Mouse (Mus musculus): ENCODE data around the gene Gstp1.
"Not testable (repeated sequence)": the region's sequence is repeated elsewhere in the genome, so short reads cannot be mapped to it uniquely, and the experiment has no call there.

Gene Gstp1

DNA sequence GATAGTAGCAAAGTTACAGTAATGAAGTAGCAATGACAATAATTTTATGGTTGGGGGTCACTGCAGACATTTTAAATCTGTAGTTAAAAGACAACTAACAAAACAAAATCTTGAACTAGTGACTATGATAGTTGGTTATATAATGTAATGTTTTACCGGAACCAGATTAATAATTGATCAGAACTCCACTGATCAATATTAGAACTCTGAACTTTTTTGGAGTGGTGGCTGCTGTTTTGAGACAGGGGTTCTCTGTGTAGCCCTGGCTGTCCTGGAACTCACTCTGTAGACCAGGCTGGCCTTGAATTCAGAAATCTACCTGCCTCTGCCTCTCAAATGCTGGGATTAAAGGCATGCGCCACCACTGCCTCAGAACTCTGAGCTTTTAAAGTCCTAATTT lies 30.5 kb upstream of the Gstp1 start:
- ChIA-PET CTCF (interaction anchor here in 2 of 4 experiments (0.9 to 2.2 kb wide), 4 partner anchors 10 to 16 kb away, joined by 3 to 6 read pairs (median 4); no protein-coding TSS in a partner anchor), POLR2A (interaction anchor here in 3 of 4 experiments (0.9 to 2.7 kb wide), 13 partner anchors 9 to 162 kb away, joined by 3 to 13 read pairs (median 4); partner anchors contain the start of genes Cabp2 (in 1 of the 3), Cdk2ap2 (in 1 of the 3), Gstp3 (in 1 of the 3) and Rad9a (in 1 of the 3))

DNA sequence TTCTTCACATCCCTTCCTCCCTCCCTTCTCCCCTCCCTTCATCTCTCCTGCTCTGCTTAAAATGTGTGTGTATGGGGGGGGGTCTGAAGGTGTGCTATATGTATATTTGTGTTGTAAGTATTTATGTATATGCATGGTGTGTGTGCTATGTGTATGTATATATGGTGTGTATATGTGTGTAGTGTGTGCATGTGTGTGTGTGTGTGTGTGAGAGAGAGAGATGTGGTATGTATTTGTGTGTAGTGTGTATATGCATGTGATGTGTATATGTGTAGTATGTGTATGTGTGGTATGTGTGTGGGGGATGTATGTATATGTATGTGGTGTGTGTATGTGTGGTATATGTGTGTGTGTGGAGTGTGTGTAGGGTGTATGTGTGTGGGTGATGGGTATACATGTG lies 29.1 kb upstream of the Gstp1 start:
- ChIA-PET POLR2A (interaction anchor here in 2 of 4 experiments (1.5 to 2.7 kb wide), 3 partner anchors 10 to 24 kb away, joined by 4 to 13 read pairs (median 8); no protein-coding TSS in a partner anchor), CTCF (interaction anchor here in 1 of 4 experiments (1.2 kb wide), 1 partner anchor 8 kb away, joined by 3 read pairs; no protein-coding TSS in a partner anchor)

DNA sequence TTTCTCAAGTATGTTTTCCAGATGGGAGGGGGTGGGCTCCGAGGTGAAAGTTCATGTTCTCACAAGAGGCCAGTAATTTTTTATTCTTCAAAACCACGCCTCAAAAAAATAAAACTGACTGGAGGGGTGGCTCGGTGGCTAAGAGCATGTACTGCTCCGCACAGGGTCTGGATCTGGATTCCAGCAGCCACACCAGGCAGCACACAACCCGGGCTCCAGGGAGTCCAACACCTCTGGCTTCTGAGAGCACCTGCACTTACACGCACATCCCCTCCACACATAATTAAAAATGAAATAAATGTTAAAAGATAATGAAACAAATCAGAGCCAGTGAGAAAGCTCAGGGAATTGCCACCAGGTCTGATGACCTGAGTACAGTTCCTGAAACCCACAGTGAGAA lies 28.5 kb upstream of the Gstp1 start:
- ChIA-PET POLR2A (no interaction called here), CTCF (no interaction called here)

DNA sequence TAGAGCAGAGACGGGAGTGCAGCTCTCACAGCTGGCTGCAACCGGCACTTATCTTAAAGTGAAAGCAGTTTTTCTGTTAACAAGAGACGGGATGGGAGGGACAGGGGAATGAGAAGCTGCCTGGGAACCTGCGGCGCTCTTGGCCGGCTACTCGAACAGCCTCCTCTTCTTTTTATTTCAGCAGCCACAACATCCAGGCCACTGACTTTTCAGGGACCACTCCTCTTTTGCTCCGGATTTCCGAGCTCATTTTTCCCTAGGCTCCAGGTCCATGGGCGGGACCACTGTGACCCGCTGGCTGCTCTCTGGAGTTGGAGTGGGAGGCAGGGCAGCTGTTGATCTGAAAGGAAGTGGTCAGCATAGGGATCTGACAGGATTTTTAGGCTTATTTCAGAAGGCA lies 26.7 kb upstream of the Gstp1 start:
- CTCF ChIA-PET, POLR2A ChIA-PET: not testable (repeated sequence)

DNA sequence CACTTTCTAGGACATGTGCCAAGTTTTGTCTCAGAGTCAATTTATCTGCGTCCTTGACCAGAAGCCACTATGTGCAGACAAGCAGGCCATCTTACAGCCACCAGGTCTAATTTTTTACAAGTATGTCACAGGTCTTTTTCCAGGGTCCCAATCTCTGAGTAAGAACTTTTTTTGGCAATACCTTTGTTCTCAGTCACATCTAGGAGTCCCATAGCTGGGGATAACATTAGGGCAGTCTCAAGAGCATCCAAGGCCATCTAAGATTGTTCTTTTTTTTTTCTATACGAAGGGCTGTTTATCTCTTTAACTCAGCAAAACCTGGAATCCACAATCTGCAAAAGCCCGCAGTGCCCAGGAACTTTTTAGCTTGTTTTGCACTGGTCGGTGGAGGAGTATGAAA lies 25.6 kb upstream of the Gstp1 start:
- CTCF ChIA-PET, POLR2A ChIA-PET: not testable (repeated sequence)

DNA sequence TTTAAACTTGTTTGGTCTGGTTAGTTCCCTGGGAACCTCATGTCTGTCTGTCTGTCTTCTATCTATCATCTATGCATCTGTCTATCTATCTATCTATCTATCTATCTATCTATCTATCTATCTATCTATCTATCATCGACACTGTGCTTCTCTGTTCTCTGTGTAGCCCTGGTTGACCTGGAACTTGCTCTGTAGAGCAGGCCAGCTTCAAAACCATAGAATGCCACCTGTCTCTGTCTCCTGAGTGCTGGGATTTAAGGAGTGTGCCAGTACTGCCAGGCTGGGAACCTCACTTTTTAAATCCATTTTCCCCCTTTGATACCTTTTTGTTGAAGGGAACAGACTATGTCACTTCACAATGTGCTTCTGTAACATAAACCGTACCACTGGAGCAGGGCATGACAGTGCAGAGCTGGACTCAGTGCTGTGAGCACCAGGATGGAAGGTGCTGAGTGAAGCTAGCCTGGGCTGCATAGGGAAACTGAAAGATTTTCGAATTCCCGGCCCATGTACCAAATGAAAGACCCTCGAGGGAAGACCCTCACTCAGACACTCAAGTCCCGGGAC lies 23.2 kb upstream of the Gstp1 start:
- POLR2A ChIA-PET = interaction anchor here in 2 of 4 experiments (1.1 to 6.3 kb wide), 5 partner anchors 9 to 36 kb away, joined by 3 to 109 read pairs (median 4); partner anchors contain the start of genes Gstp2 (in 2 of the 2) and Cdk2ap2 (in 1 of the 2)
- CTCF ChIA-PET = interaction anchor here in 3 of 4 experiments (0.6 to 1.6 kb wide), 6 partner anchors 9 to 767 kb away, joined by 3 to 7 read pairs (median 4); no protein-coding TSS in a partner anchor

DNA sequence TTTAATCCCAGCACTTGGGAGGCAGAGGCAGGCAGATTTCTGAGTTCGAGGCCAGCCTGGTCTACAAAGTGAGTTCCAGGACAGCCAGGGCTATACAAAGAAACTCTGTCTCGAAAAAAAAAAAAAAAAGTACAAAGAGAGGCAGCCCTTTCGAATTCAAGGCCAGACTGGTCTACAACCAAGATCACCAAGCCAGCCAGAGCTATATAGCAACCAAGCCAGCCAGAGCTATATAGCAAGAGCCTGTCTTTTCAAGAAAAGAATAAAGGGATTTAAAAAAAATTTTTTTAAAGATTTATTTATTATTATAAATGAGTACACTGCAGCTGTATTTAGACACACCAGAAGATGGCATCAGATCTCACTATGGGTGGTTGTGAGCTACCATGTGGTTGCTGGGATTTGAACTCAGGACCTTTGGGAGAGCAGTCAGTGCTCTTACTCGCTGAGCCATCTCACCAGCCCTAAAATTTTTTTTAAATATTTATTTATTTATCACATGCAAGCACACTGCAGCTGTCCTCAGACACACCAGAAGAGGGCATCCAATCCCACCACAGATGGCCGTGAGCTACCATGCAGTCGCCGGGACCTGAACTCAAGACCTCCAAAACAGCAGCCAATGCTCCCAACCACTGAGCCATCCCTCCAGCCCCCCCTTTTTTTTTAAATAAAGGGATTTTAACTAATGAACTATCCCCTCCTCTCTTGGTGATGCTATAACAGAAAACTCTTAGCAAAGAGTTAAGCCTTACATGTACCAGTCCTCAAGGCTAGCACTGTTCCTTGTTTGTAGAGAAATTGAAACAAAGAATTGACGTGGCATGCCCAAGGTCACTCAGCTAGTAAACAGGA lies 22.5 kb upstream of the Gstp1 start:
- POLR2A ChIA-PET = interaction anchor here (0.7 to 6.4 kb wide), 15 partner anchors 8 to 375 kb away, joined by 3 to 109 read pairs (median 4); partner anchors contain the start of genes Gstp2 (in 2 of the 4), Acy3 (in 1 of the 4), Cdk2ap2 (in 1 of the 4) and Gstp1 (in 1 of the 4)
- CTCF ChIA-PET = interaction anchor here in 2 of 4 experiments (0.6 to 1.6 kb wide), 5 partner anchors 8 to 766 kb away, joined by 3 to 7 read pairs (median 4); no protein-coding TSS in a partner anchor

DNA sequence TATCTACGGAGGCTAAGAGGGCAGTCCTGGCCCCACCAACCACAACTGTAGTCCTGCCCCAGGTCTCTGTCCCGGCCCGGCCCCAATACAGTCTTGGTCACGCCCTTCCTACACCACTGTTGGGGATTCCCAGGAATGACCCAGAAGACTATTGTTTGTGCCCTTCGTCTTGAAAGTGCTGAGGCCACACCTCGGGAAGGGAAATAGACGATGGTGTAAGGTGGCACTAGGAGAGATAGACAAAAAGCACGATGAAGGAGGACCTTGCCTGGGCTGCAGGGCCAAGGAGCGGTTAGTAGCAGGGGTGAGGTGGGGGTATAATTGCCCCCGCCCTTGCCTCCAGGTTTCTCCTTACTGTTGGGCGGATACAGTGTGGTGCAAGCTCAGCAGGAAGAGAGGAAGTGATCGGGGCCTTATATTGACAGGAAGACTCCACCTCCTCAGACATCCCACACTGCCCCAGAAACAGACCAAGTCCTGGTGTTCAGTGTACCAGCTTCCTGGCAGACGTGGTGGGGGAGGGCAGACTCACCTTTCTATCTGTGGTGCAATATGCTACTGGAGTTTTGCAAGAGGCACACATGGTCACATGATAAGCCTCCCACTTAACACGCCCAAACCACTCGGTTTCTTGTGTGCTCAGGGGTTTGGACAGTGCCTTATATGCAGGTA lies 21.4 kb upstream of the Gstp1 start, which contains the start of gene Gstp3:
Gene Gstp3, minus strand, starts transcription at position 501 of the 672 bp plus-strand sequence.
- ChIA-PET CTCF (interaction anchor here in 3 of 4 experiments (0.6 to 4.1 kb wide), 13 partner anchors 8 to 1312 kb away, joined by 3 to 36 read pairs (median 4); partner anchors contain the start of genes Cdk2ap2 (in 1 of the 3), Gstp2 (in 1 of the 3), Ppp1ca (in 1 of the 3) and Rps6kb2 (in 1 of the 3)), POLR2A (interaction anchor here in 3 of 4 experiments (0.6 to 6.4 kb wide), 34 partner anchors 9 to 179 kb away, joined by 3 to 109 read pairs (median 5); partner anchors contain the start of genes Gstp2 (in 3 of the 3), Acy3 (in 2 of the 3), Cdk2ap2 (in 2 of the 3) and Ndufv1 (in 2 of the 3))

DNA sequence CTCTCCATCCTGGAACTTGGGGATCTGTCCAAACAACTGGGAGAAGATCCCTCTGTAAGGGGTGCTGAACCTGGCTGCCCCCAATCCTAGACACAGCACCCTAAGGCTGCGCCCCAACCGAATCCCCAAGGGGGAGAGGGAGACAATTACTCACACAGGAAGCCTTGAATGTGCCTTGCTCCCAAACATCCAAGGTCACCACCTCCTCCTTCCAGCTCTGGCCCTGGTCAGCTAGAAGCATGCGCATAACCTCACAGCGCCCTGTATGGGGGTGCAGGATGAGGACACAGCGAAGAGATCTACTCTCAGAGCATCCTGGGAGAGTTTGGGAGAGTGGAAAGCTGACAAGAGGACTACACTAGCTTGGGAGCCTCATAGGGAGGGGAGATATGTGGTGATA lies 20.8 kb upstream of the Gstp1 start:
- CTCF ChIA-PET = interaction anchor here (0.6 to 4.1 kb wide), 19 partner anchors 9 to 1313 kb away, joined by 3 to 36 read pairs (median 4); partner anchors contain the start of genes Cdk2ap2 (in 1 of the 4), Gstp1 (in 1 of the 4), Gstp2 (in 1 of the 4) and Ndufv1 (in 1 of the 4)
- POLR2A ChIA-PET = interaction anchor here in 3 of 4 experiments (0.6 to 6.4 kb wide), 40 partner anchors 8 to 199 kb away, joined by 3 to 109 read pairs (median 4); partner anchors contain the start of genes Gstp2 (in 3 of the 3), Acy3 (in 2 of the 3), Cdk2ap2 (in 2 of the 3) and Ndufv1 (in 2 of the 3)

DNA sequence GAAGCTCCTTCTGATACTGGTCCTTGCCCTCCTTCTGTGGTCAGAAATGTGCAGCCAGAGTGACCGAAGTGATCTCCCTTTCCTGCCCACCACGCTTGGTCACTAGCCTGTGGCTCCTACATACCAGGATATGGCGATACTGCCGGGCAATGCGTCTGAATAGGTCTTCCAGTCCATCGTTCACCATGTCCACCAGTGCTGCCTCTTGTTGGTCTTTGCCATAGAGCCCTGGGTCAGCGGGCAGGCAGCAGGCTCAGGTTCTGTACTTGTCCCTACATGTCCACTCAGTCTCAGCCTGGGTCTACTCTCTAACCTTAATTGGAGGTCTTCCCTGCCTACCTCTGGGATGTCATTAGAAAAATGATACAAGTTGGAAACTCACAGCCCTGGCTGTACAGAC lies 20.2 kb upstream of the Gstp1 start:
- CTCF ChIA-PET = interaction anchor here (0.6 to 4.1 kb wide), 20 partner anchors 10 to 327 kb away, joined by 3 to 36 read pairs (median 5); partner anchors contain the start of genes Ndufv1 (in 2 of the 4), Cdk2ap2 (in 1 of the 4), Gstp1 (in 1 of the 4) and Gstp2 (in 1 of the 4)
- POLR2A ChIA-PET = interaction anchor here in 3 of 4 experiments (0.6 to 6.4 kb wide), 49 partner anchors 7 to 349 kb away, joined by 3 to 109 read pairs (median 6); partner anchors contain the start of genes Gstp2 (in 3 of the 3), Aip (in 2 of the 3), Cdk2ap2 (in 2 of the 3) and Ndufv1 (in 2 of the 3)

DNA sequence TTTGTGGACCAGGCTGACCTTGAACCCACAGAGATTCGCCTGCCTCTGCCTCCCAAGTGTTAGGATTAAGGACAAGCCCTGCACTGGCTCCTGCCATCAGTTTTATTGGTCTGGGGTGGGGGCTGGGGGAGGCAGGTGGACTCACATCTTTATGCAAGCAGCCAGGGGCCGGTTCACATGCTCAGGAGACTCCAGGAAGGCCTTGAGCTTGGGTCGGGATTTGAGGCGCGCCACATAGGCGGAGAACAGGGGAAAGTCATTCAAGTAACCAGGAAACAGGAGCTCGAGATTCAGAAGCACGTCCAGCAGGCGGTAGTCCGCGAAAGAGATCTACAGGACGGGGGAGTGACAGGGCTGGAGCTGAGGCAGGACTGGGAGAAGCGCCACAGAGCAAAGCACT lies 19.6 kb upstream of the Gstp1 start:
- ChIA-PET POLR2A (interaction anchor here (0.6 to 6.4 kb wide), 66 partner anchors 10 to 1276 kb away, joined by 3 to 109 read pairs (median 5); partner anchors contain the start of genes Cdk2ap2 (in 3 of the 4), Gstp2 (in 3 of the 4), Ndufv1 (in 3 of the 4) and Aip (in 2 of the 4)), CTCF (interaction anchor here (0.5 to 4.1 kb wide), 28 partner anchors 9 to 338 kb away, joined by 3 to 36 read pairs (median 4); partner anchors contain the start of genes Ndufv1 (in 2 of the 4), Cdk2ap2 (in 1 of the 4), Gstp1 (in 1 of the 4) and Gstp2 (in 1 of the 4))

DNA sequence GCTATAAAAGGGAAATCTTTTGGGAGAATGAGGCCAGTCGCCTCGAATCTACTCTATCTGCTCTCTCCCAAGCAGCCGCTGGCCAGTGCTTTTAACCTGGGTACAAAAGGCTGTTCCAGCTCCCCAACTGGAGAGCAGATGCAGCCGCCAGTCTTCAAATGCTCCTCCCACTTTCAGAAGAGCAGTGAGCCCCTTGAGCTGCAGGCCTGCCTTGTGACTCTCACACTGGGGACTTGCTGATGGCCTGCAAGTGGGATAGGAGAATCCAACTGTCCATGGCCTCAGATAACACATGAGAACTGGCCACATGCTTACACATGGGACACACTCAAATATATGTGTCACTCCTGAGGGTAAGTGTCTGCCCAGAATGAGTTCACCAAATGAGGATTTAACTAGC lies 18.9 kb upstream of the Gstp1 start:
- CTCF ChIA-PET = interaction anchor here (0.5 to 4.1 kb wide), 36 partner anchors 9 to 450 kb away, joined by 3 to 36 read pairs (median 5); partner anchors contain the start of genes Ndufv1 (in 2 of the 4), Cdk2ap2 (in 1 of the 4), Gm49405 (in 1 of the 4) and Gstp2 (in 1 of the 4)
- POLR2A ChIA-PET = interaction anchor here (0.6 to 6.4 kb wide), 70 partner anchors 10 to 574 kb away, joined by 3 to 109 read pairs (median 4); partner anchors contain the start of genes Gstp2 (in 4 of the 4), Ndufv1 (in 4 of the 4), Cdk2ap2 (in 3 of the 4) and Gstp1 (in 3 of the 4)

DNA sequence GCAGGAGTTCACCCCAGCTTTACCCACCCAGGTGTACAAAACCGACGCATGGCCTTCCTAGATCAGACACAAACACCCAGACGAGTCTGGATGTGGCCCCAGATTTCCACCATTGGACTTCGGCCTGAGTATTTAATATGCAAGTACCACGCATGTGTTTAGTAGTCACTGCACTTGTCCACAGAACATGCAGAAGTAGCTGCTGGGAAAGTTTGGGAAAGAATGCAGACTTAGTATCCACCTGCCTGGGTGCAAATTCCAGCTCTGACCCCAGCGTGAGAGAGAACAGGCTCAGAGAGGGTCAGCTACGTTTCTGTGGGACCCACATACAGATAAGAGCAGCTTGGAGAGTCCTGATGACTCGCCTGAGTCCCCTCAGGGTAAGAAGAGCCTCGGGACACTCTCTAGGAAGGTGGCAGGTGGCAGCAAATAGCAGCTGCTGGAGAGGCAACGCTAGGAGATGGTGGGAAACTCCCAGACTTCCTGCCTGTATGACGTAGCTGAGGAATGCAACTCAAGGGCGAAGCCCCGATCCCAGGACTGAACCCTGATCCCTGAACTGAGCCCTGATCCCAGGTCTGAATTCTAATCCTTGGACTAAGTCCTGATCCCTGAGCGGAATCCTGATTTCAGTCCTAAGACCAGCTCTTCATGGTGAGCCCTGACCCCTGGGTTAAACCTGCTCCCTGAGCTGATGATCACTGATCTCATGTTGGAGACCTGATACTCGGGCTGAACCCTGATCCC lies 18.3 kb upstream of the Gstp1 start:
- ChIA-PET POLR2A (interaction anchor here (0.9 to 6.4 kb wide), 66 partner anchors 9 to 245 kb away, joined by 3 to 109 read pairs (median 5); partner anchors contain the start of genes Gstp2 (in 4 of the 4), Ndufv1 (in 4 of the 4), Cdk2ap2 (in 3 of the 4) and Gstp1 (in 3 of the 4)), CTCF (interaction anchor here (0.6 to 4.1 kb wide), 30 partner anchors 9 to 449 kb away, joined by 3 to 36 read pairs (median 4); partner anchors contain the start of genes Cdk2ap2 (in 1 of the 4), Gm49405 (in 1 of the 4), Gstp2 (in 1 of the 4) and Ndufv1 (in 1 of the 4))

DNA sequence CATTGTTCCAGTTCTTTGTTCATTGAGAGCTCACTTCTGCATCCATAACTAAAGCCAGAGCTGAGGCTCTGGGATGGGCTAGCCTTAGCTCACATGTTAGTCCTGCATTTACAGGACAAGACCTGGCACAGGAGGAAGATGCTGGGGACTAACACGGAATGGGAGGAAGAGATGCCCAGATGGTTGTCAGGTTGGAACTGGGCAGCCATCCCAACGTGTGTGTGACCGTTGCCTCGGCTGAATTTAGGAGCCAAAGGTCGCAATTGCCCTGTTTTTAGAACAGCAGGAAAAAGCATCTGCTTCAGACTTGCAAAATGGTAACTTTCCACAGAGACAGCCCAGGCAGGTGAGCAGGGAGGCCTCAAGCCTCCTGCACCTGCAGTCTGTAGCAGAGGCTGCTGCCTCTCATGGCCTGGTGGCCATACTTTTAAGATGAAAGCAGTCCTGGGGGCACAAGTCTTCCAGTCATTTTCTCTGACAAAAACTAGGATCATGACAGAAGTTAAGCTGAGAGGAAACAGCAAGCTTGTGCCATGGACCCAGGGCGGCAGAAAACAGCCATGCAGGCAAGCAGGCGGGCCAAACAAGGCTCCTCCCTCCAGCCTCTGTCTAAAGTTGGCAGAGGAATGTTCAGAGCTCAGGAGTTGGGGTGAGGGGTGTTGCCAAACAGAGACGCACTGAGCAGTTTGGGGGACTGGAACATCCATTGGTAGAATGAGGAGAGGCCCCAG lies 17.6 kb upstream of the Gstp1 start:
- ChIA-PET CTCF (interaction anchor here in 2 of 4 experiments (0.8 to 4.1 kb wide), 14 partner anchors 8 to 203 kb away, joined by 3 to 36 read pairs (median 6); partner anchors contain the start of genes Gm49405 (in 1 of the 2), Gstp2 (in 1 of the 2), Ndufv1 (in 1 of the 2) and Nudt8 (in 1 of the 2)), POLR2A (interaction anchor here in 3 of 4 experiments (0.6 to 6.4 kb wide), 43 partner anchors 8 to 202 kb away, joined by 3 to 109 read pairs (median 6); partner anchors contain the start of genes Cdk2ap2 (in 3 of the 3), Gstp2 (in 3 of the 3), Aip (in 2 of the 3) and Gstp1 (in 2 of the 3))

DNA sequence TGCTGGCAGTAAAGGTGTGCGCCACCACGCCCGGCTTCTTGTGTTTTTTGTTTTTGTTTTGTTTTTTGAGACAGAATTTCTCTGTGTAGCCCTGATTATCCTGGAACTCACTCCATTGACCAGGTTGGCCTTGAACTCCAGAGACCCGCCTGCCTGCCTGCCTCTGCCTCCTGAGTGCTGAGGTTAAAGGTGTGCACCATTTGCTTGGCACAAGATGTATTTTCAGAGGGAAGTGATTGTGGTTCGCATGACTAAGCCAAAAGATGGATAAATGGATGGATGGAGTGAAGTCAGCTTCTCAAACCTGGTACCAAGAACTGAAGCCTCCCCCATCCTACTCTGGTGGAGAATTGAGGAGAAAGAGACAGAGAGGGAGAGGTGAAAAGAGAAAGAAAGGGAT lies 16.8 kb upstream of the Gstp1 start:
- CTCF ChIA-PET = interaction anchor here in 2 of 4 experiments (0.6 to 2.1 kb wide), 2 partner anchors 55 to 224 kb away, joined by 3 to 7 read pairs; partner anchors contain the start of genes Gm49405 (in 1 of the 2) and Nudt8 (in 1 of the 2)
- POLR2A ChIA-PET = interaction anchor here in 3 of 4 experiments (1.1 to 6.4 kb wide), 13 partner anchors 8 to 147 kb away, joined by 3 to 68 read pairs (median 4); partner anchors contain the start of genes Gstp2 (in 3 of the 3), Cdk2ap2 (in 2 of the 3), Gstp1 (in 1 of the 3) and Ndufv1 (in 1 of the 3)
